Mouse (Mus musculus): ENCODE measurements around the gene Usf2. TPM values are rescaled to one million over a fixed set of nuclear protein-coding genes. Genes with fewer than 3 reads are reported as not detected.
A peak's percentile ranks its signal among the peaks of the same experiment; 100 is the strongest.

The Usf2 gene
- polyA plus RNA-seq, 1 experiment from 2014 or later = 21.1 TPM

- H3K4me3 ChIP-seq (ENCODE audit: low read length) = no peak overlapping the region
- H3K36me3 ChIP-seq (ENCODE audit: control insufficient read depth, insufficient read depth, low read length) = peaks cover 15% of the 10 kb centered on the region
- H3K9ac ChIP-seq (ENCODE audit: low read depth, low read length) = no peak overlapping the region
- no peaks in the 10 kb centered on the region for H3K27me3 ChIP-seq (ENCODE audit: control insufficient read depth, insufficient read depth, low read length)
- WGBS = 85% methylated on average over 7 of the region's 7 CpGs
- no peaks in the 10 kb centered on the region for H3K9me3 ChIP-seq (ENCODE audit: control insufficient read depth, low read length)
- no peak overlapping the region for H3K27ac ChIP-seq (ENCODE audit: low read depth, low read length)
- no peak for ATAC-seq (ENCODE audit: low FRiP score, low TSS enrichment)
- H3K4me2 ChIP-seq (replicated peaks; ENCODE audit: low read depth, low read length) = no peak overlapping the region
- H3K4me1 ChIP-seq (ENCODE audit: control insufficient read depth, insufficient read depth, low read length) = no peaks in the 10 kb centered on the region
Measured at GRCm38 (mm10) chr7:30964366-30964765, 7.8 kb upstream of the Usf2 start.

GRCm38 (mm10) chr7:30962862-30963261, 6.3 kb upstream of the Usf2 start:
- no peak overlapping the region for H3K4me2 ChIP-seq (replicated peaks; ENCODE audit: low read depth, low read length)
- H3K4me1 ChIP-seq (ENCODE audit: control insufficient read depth, insufficient read depth, low read length) = 0 out of 2 replicates have a peak, but pooled peaks cover 5% of the 10 kb centered on the region
- no peak overlapping the region for H3K9ac ChIP-seq (ENCODE audit: low read depth, low read length)
- H3K9me3 ChIP-seq (ENCODE audit: control insufficient read depth, low read length) = no peaks in the 10 kb centered on the region
- no peak overlapping the region for H3K27ac ChIP-seq (ENCODE audit: low read depth, low read length)
- no peak overlapping the region for H3K4me3 ChIP-seq (ENCODE audit: low read length)
- peaks cover 18% of the 10 kb centered on the region for H3K36me3 ChIP-seq (ENCODE audit: control insufficient read depth, insufficient read depth, low read length)
- 88% methylated on average over 5 of the region's 5 CpGs for WGBS
- H3K27me3 ChIP-seq (ENCODE audit: control insufficient read depth, insufficient read depth, low read length) = no peaks in the 10 kb centered on the region
- no peak for ATAC-seq (ENCODE audit: low FRiP score, low TSS enrichment)

GRCm38 (mm10) chr7:30959786-30960349, 3.3 kb upstream of the Usf2 start:
- Histone ChIP-seq H3K27ac (ENCODE audit: low read depth, low read length) (no peak overlapping the region), H3K4me3 (ENCODE audit: low read length) (no peak overlapping the region), H3K4me2 (replicated peaks; ENCODE audit: low read depth, low read length) (no peak overlapping the region), H3K9ac (ENCODE audit: low read depth, low read length) (no peak overlapping the region), H3K27me3 (ENCODE audit: control insufficient read depth, insufficient read depth, low read length) (no peaks in the 10 kb centered on the region), H3K36me3 (ENCODE audit: control insufficient read depth, insufficient read depth, low read length) (peaks cover 23% of the 10 kb centered on the region), H3K4me1 (ENCODE audit: control insufficient read depth, insufficient read depth, low read length) (peaks cover 11% of the 10 kb centered on the region; the same call in 1 of the 2 replicates), H3K9me3 (ENCODE audit: control insufficient read depth, low read length) (no peaks in the 10 kb centered on the region)
- ATAC-seq (ENCODE audit: low FRiP score, low TSS enrichment) = no peak
- 88% methylated on average over 6 of the region's 6 CpGs for WGBS

GRCm38 (mm10) chr7:30958866-30959487, 2.4 kb upstream of the Usf2 start:
- Histone ChIP-seq H3K27ac (ENCODE audit: low read depth, low read length) (no peak overlapping the region), H3K27me3 (ENCODE audit: control insufficient read depth, insufficient read depth, low read length) (no peaks in the 10 kb centered on the region), H3K4me1 (ENCODE audit: control insufficient read depth, insufficient read depth, low read length) (peaks cover 11% of the 10 kb centered on the region; the same call in 1 of the 2 replicates), H3K4me2 (replicated peaks; ENCODE audit: low read depth, low read length) (no peak overlapping the region), H3K36me3 (ENCODE audit: control insufficient read depth, insufficient read depth, low read length) (peaks cover 32% of the 10 kb centered on the region), H3K9me3 (ENCODE audit: control insufficient read depth, low read length) (no peaks in the 10 kb centered on the region), H3K9ac (ENCODE audit: low read depth, low read length) (no peak overlapping the region), H3K4me3 (ENCODE audit: low read length) (no peak overlapping the region)
- 97% methylated on average over 9 of the region's 9 CpGs for WGBS
- ATAC-seq (ENCODE audit: low FRiP score, low TSS enrichment) = no peak

- Histone ChIP-seq H3K9me3 (ENCODE audit: control insufficient read depth, low read length) (no peaks in the 10 kb centered on the region), H3K27me3 (ENCODE audit: control insufficient read depth, insufficient read depth, low read length) (no peaks in the 10 kb centered on the region), H3K4me3 (ENCODE audit: low read length) (peak overlapping the region; percentile 82), H3K36me3 (ENCODE audit: control insufficient read depth, insufficient read depth, low read length) (peaks cover 39% of the 10 kb centered on the region), H3K4me2 (replicated peaks; ENCODE audit: low read depth, low read length) (peak overlapping the region; percentile 87), H3K9ac (ENCODE audit: low read depth, low read length) (peak overlapping the region; percentile 99), H3K27ac (ENCODE audit: low read depth, low read length) (peak overlapping the region; percentile 98; the same call in 1 of the 2 replicates), H3K4me1 (ENCODE audit: control insufficient read depth, insufficient read depth, low read length) (peaks cover 11% of the 10 kb centered on the region; the same call in 1 of the 2 replicates)
- no peak for ATAC-seq (ENCODE audit: low FRiP score, low TSS enrichment)
- 67% methylated on average over 28 of the region's 28 CpGs for WGBS
Measured at GRCm38 (mm10) chr7:30958109-30958865, 1.7 kb upstream of the Usf2 start.

GRCm38 (mm10) chr7:30957367-30957783, 772 bp upstream of the Usf2 start:
- WGBS = under 1% methylated on average over 43 of the region's 43 CpGs
- Histone ChIP-seq H3K9ac (ENCODE audit: low read depth, low read length) (peak overlapping the region; percentile 99), H3K9me3 (ENCODE audit: control insufficient read depth, low read length) (no peaks in the 10 kb centered on the region), H3K27me3 (ENCODE audit: control insufficient read depth, insufficient read depth, low read length) (no peaks in the 10 kb centered on the region), H3K4me3 (ENCODE audit: low read length) (peak overlapping the region; percentile 82), H3K27ac (ENCODE audit: low read depth, low read length) (peak overlapping the region; percentile 98), H3K4me2 (replicated peaks; ENCODE audit: low read depth, low read length) (peak overlapping the region; percentile 87), H3K36me3 (ENCODE audit: control insufficient read depth, insufficient read depth, low read length) (peaks cover 48% of the 10 kb centered on the region), H3K4me1 (ENCODE audit: control insufficient read depth, insufficient read depth, low read length) (peaks cover 11% of the 10 kb centered on the region; the same call in 1 of the 2 replicates)
- ATAC-seq (ENCODE audit: low FRiP score, low TSS enrichment) = peak; percentile 53

GRCm38 (mm10) chr7:30956357-30956751, 249 bp downstream of the Usf2 start:
- peaks cover 11% of the 10 kb centered on the region; the same call in 1 of the 2 replicates for H3K4me1 ChIP-seq (ENCODE audit: control insufficient read depth, insufficient read depth, low read length)
- H3K9me3 ChIP-seq (ENCODE audit: control insufficient read depth, low read length) = no peaks in the 10 kb centered on the region
- peaks cover 53% of the 10 kb centered on the region for H3K36me3 ChIP-seq (ENCODE audit: control insufficient read depth, insufficient read depth, low read length)
- H3K27ac ChIP-seq (ENCODE audit: low read depth, low read length) = peak overlapping the region; percentile 98
- peak overlapping the region; percentile 82 for H3K4me3 ChIP-seq (ENCODE audit: low read length)
- peak; percentile 44 for ATAC-seq (ENCODE audit: low FRiP score, low TSS enrichment)
- peak overlapping the region; percentile 87 for H3K4me2 ChIP-seq (replicated peaks; ENCODE audit: low read depth, low read length)
- H3K27me3 ChIP-seq (ENCODE audit: control insufficient read depth, insufficient read depth, low read length) = no peaks in the 10 kb centered on the region
- WGBS = 2% methylated on average over 15 of the region's 49 CpGs
- peak overlapping the region; percentile 99 for H3K9ac ChIP-seq (ENCODE audit: low read depth, low read length)

- WGBS = 0% methylated on average over 58 of the region's 64 CpGs
- Histone ChIP-seq H3K4me2 (replicated peaks; ENCODE audit: low read depth, low read length) (peak overlapping the region; percentile 87), H3K4me3 (ENCODE audit: low read length) (peak overlapping the region; percentile 82), H3K27me3 (ENCODE audit: control insufficient read depth, insufficient read depth, low read length) (no peaks in the 10 kb centered on the region), H3K4me1 (ENCODE audit: control insufficient read depth, insufficient read depth, low read length) (peaks cover 11% of the 10 kb centered on the region; the same call in 1 of the 2 replicates), H3K9ac (ENCODE audit: low read depth, low read length) (peak overlapping the region; percentile 99), H3K9me3 (ENCODE audit: control insufficient read depth, low read length) (no peaks in the 10 kb centered on the region), H3K36me3 (ENCODE audit: control insufficient read depth, insufficient read depth, low read length) (peaks cover 54% of the 10 kb centered on the region), H3K27ac (ENCODE audit: low read depth, low read length) (peak overlapping the region; percentile 98)
- ATAC-seq (ENCODE audit: low FRiP score, low TSS enrichment) = peak; percentile 74
Measured at GRCm38 (mm10) chr7:30955584-30956356, 833 bp downstream of the Usf2 start.

All from kidney, embryonic 14.5 days (tissue).